Mouse (Mus musculus): ENCODE results near the gene Sar1b. TPM values are rescaled to one million over a fixed set of nuclear protein-coding genes. Genes with fewer than 3 reads are reported as not detected.
"Not testable (repeated sequence)": the region's sequence is repeated elsewhere in the genome, so short reads cannot be mapped to it uniquely, and the experiment has no call there.

Gene Sar1b
- polyA plus RNA-seq (2012; ENCODE audit: insufficient read depth, insufficient read length, missing spikeins): 51.9 and 52.7 TPM in 2 replicates

GRCm38 (mm10) chr11:51763213-51763907 is at the start of gene Sar1b, which contains the start of gene Sec24a:
Sar1b (plus strand) TSS chr11:51763687.
Sec24a (minus strand) TSS chr11:51763634.
- Histone ChIP-seq H3K27ac (ENCODE audit: insufficient read depth, low read depth, low read length) (no peak within 1 kb of the TSS), H3K4me1 (ENCODE audit: control insufficient read depth, insufficient read depth, low read length) (peaks cover 28% of the 10 kb centered on the region)
- TF ChIP-seq POLR2A (IDR thresholded peaks at IDR 0.05; ENCODE audit: borderline replicate concordance, low read depth, low read length): no peak
- no peak for TF ChIP-seq CTCF (IDR thresholded peaks at IDR 0.05; ENCODE audit: low read depth, low read length)

GRCm38 (mm10) chr11:51721066-51721465 is 42.4 kb upstream of the Sar1b start:
- no peak overlapping the region for H3K4me3 ChIP-seq (ENCODE audit: insufficient read depth, low read length)
- H3K27ac ChIP-seq (ENCODE audit: insufficient read depth, low read depth, low read length): no peak overlapping the region
- H3K4me1 ChIP-seq (ENCODE audit: control insufficient read depth, insufficient read depth, low read length): no peaks in the 10 kb centered on the region
- TF ChIP-seq CTCF (IDR thresholded peaks at IDR 0.05; ENCODE audit: low read depth, low read length) (no peak), POLR2A (IDR thresholded peaks at IDR 0.05; ENCODE audit: borderline replicate concordance, low read depth, low read length) (no peak)

More at GRCm38 (mm10) chr11:51763213-51763907, at the start of gene Sar1b, which contains the start of gene Sec24a:
- peak within 1 kb of the TSS; percentile 77 for H3K4me3 ChIP-seq (ENCODE audit: insufficient read depth, low read length)

- TF ChIP-seq POLR2A (IDR thresholded peaks at IDR 0.05; ENCODE audit: borderline replicate concordance, low read depth, low read length): no peak
- no peak for TF ChIP-seq CTCF (IDR thresholded peaks at IDR 0.05; ENCODE audit: low read depth, low read length)
- H3K4me1 ChIP-seq (ENCODE audit: control insufficient read depth, insufficient read depth, low read length): no peaks in the 10 kb centered on the region; the same call in 1 of the 2 replicates
- no peak overlapping the region for H3K4me3 ChIP-seq (ENCODE audit: insufficient read depth, low read length)
- H3K27ac ChIP-seq (ENCODE audit: insufficient read depth, low read depth, low read length): no peak overlapping the region
Observed at GRCm38 (mm10) chr11:51732883-51733282, 30.6 kb upstream of the Sar1b start.

- not testable (repeated sequence) for H3K4me3 ChIP-seq (ENCODE audit: insufficient read depth, low read length); H3K27ac ChIP-seq (ENCODE audit: insufficient read depth, low read depth, low read length); H3K4me1 ChIP-seq (ENCODE audit: control insufficient read depth, insufficient read depth, low read length)
Observed at GRCm38 (mm10) chr11:51734218-51734617, 29.3 kb upstream of the Sar1b start.

DNA sequence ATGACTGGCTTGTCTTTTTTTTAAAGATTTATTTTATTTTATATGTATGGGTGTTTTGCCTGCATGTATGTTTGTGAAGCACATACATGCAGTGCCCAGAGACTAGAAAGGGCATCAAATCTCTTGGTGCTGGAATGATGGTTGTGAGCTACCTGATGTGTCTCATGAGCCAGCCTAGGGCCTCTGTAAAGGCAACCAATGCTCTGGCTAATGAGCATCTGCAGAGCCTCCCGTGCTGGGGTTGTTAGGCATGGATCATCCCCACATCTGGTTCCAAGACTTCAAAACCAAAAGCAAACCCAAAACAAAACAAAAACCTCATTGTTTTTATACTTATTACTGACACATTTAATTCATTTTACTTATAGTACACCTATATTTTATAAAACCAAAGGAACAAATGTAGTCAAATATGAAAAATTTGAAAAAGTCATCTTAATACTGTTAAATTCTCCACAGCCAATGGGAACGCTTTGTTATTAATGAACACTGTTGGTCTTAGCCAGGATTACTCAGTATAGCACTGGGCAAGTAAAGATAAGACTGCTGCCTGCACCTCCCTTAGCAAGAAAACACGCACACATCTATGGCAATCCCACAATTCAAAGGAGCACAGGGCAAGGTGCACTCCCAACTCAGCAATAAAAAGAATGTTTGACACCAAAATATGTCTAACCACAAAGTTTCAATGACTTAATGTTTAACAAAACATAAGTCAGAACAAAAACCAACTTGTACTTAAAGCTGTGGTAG is 24.7 kb upstream of the Sar1b start:
- H3K27ac ChIP-seq (ENCODE audit: insufficient read depth, low read depth, low read length): no peak overlapping the region
- peaks cover 3% of the 10 kb centered on the region; the same call in 1 of the 2 replicates for H3K4me1 ChIP-seq (ENCODE audit: control insufficient read depth, insufficient read depth, low read length)
- TF ChIP-seq POLR2A (IDR thresholded peaks at IDR 0.05; ENCODE audit: borderline replicate concordance, low read depth, low read length) (no peak), CTCF (IDR thresholded peaks at IDR 0.05; ENCODE audit: low read depth, low read length) (no peak)
- no peak overlapping the region for H3K4me3 ChIP-seq (ENCODE audit: insufficient read depth, low read length)

DNA sequence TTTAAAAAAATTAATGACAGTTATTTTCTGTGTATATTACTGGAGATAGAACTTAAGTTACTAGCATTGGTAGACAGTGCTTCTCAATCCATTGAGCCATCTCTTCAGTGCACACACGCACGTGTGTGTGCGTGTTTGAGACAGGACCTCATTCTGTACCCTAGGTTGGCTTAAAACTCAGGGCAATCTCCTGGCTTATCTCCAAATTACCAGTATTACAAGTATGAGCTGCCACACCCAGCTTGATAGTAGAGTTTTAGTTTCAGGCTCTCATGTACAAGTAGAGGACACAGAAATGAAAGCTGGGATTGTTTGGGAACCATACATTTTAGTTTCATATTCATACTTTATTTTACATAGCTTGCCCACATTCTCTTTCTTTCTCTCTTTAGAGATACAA is 22.8 kb upstream of the Sar1b start:
- no peak overlapping the region for H3K4me3 ChIP-seq (ENCODE audit: insufficient read depth, low read length)
- H3K4me1 ChIP-seq (ENCODE audit: control insufficient read depth, insufficient read depth, low read length): 0 out of 2 replicates have a peak, but pooled peaks cover 3% of the 10 kb centered on the region
- TF ChIP-seq CTCF (IDR thresholded peaks at IDR 0.05; ENCODE audit: low read depth, low read length) (no peak), POLR2A (IDR thresholded peaks at IDR 0.05; ENCODE audit: borderline replicate concordance, low read depth, low read length) (no peak)
- H3K27ac ChIP-seq (ENCODE audit: insufficient read depth, low read depth, low read length): no peak overlapping the region

GRCm38 (mm10) chr11:51746096-51746495 is 17.4 kb upstream of the Sar1b start:
- Histone ChIP-seq H3K4me1 (ENCODE audit: control insufficient read depth, insufficient read depth, low read length) (0 out of 2 replicates have a peak, but pooled peaks cover 3% of the 10 kb centered on the region), H3K27ac (ENCODE audit: insufficient read depth, low read depth, low read length) (no peak overlapping the region), H3K4me3 (ENCODE audit: insufficient read depth, low read length) (no peak overlapping the region)
- TF ChIP-seq CTCF (IDR thresholded peaks at IDR 0.05; ENCODE audit: low read depth, low read length) (no peak), POLR2A (IDR thresholded peaks at IDR 0.05; ENCODE audit: borderline replicate concordance, low read depth, low read length) (no peak)

DNA sequence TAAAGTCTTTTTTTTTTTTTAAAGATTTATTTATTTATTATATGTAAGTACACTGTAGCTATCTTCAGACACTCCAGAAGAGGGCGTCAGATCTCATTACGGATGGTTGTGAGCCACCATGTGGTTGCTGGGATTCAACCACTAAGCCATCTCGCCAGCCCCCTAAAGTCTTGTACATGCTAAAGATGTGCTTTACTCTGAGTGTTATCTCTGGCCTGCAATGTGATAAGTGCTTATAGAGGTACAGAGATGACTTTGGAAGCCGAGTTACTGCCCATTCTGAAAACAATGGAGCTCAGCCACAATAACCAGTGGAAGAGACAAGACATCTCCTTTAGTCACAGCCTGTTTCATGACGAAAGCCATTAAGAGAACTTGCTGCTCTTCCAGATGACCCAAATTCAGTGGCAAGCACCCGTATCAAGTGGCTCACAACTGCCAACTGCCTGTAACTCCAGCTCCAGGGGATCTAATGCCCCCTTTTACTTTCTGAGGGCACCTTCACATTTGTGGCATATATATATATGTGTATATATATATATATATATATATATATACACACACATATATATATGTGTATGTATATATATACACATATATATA is 11.8 kb upstream of the Sar1b start:
- H3K4me3 ChIP-seq (ENCODE audit: insufficient read depth, low read length); H3K27ac ChIP-seq (ENCODE audit: insufficient read depth, low read depth, low read length): not testable (repeated sequence)
- H3K4me1 ChIP-seq (ENCODE audit: control insufficient read depth, insufficient read depth, low read length): peaks cover 11% of the 10 kb centered on the region

DNA sequence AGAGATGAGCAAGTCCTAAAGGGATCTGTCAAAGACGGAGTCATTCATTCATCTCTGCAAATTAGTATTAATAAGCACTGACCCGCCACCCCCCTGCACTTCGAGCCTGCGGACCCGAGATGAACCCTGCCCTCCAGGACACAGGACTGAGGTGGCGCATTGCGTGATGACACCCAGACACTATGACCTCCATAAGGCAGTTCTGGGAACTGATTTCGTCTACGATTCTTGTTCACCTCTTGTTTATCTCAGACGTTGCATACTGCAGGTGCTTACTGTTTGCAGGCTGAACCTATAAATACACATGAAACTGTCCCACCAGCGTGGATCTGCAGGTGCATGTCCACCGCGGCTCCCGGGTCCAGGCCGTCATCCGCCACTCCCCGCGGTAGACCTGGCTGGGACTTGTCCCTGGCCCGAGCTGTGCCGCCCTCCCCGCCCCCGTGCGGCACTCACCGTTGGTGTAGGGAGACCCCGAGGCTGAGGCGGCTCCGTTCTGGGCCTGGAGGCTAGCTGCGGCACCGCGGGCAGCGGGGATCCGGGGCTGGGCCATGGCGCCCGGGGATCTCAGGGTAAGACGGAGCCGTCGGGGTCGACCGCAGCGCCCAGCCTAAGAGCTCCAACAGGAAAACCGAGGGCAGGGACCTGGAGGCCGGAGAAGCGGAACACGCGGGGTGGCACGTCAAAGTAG is 7.7 kb upstream of the Sar1b start:
- H3K4me1 ChIP-seq (ENCODE audit: control insufficient read depth, insufficient read depth, low read length): peaks cover 14% of the 10 kb centered on the region
- TF ChIP-seq CTCF (IDR thresholded peaks at IDR 0.05; ENCODE audit: low read depth, low read length) (no peak), POLR2A (IDR thresholded peaks at IDR 0.05; ENCODE audit: borderline replicate concordance, low read depth, low read length) (no peak)
- peak overlapping the region; percentile 57 for H3K27ac ChIP-seq (ENCODE audit: insufficient read depth, low read depth, low read length)
- peak overlapping the region; percentile 80 for H3K4me3 ChIP-seq (ENCODE audit: insufficient read depth, low read length)

Data from bone marrow macrophage, adult 2 months (primary cell).